ENCODE assay signal across 1 mouse cellular context in the genomic region with DNA sequence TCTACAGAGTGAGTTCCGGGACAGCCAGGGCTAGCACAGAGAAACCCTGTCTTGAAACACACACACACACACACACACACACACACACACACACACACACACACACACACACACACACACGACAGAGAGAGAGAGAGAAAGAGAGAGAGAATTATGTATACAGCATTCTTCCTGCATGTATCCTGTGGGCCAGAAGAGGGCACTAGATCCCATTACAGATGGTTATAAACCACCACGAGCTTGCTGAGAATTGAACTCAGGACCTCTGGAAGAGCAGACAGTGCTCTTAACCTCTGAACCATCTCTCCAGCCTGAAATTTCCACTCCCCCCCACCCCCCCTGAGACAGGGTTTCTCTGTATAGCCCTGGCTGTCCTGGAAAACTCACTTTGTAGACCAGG.
TF ChIP-seq lines count a peak whose summit lies in the region.

No protein-coding gene starts in this region.

TF ChIP-seq in MEL, 35 proteins besides CTCF, POLR2A, EP300 and RAD21:
- TF ChIP-seq SMC3 (IDR thresholded peaks at IDR 0.05; ENCODE audit: low read depth, low read length) (peak; percentile 63), SIN3A (IDR thresholded peaks at IDR 0.05; ENCODE audit: low read length) (peak; percentile 3; the same call in 1 of the 2 replicates)
TF ChIP-seq in MEL: peak in this region for 2; not testable (repeated sequence) for 33.
